In the genomic region with DNA sequence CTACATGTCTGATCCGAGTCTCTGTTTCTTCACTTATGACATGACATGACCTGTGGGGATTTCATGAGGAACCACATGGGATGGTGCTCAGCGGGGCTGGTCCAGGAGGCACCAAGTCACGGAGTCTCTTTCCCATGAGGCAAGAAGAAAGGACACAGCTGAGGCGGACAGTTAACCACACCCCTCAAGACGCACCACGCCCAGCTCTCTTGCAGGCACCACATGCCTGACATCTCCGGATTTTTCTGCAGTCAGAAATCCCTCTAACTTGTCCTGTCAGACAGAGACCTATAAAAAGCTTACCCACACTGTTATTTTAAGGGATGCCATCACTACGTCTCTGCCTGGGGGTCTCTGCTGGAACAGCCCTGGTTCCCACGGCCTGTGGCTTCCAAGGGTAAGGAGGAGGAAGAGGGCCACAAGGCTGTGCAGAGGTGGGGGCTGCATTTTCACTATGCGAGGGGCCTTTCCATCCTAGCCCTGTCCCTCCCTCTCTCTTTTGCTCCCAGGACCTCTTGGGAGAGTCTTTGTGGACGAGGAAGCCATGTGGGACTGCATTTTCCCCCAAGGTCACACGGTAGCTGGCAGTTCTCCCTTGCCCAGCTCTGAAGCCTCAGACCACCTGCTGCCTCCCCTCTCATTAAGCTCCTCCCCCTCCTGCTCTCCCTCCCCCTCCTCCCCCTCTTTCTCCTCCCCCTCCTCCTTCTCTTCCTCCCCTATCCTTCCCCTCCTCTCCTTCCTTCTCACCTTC, we compare ENCODE assay signal across 9 mouse cellular contexts.
DNase-seq lines count a peak whose midpoint lies in the region; ATAC-seq and TF ChIP-seq lines count a peak whose summit lies in the region.
"Had no signal": no experiment of that assay in that cellular context is flagged by ENCODE, and none has a peak within 500 bp of the region (broad histone marks: within the 10 kb centered on the region; RNA-seq: fewer than 3 reads in every experiment).

No protein-coding gene starts in this region.

- ATAC-seq in lung, embryonic 14.5 days (ENCODE audit: insufficient read depth) = peak; percentile 12; the same call in 1 of the 2 replicates
- ATAC-seq in embryonic facial prominence, embryonic 15.5 days (ENCODE audit: insufficient number of reproducible peaks, low FRiP score, low TSS enrichment, low read depth) = peak; percentile 67; the same call in 1 of the 2 replicates
- ATAC-seq in hindbrain, embryonic 16.5 days = no peak
- no peak for ATAC-seq in stomach, embryonic 14.5 days (ENCODE audit: insufficient number of reproducible peaks, insufficient read depth, low FRiP score, low read depth)

- 14% methylated on average over 12 of the region's 12 CpGs for WGBS in lung, embryonic 14.5 days
- WGBS in lung, adult 2 months = 23% methylated on average over 12 of the region's 12 CpGs
- 10% methylated on average over 12 of the region's 12 CpGs for WGBS in embryonic facial prominence, embryonic 15.5 days
- 16% methylated on average over 12 of the region's 12 CpGs for WGBS in hindbrain, embryonic 16.5 days
- 12% methylated on average over 12 of the region's 12 CpGs for WGBS in stomach, embryonic 14.5 days

- no peak for TF ChIP-seq POLR2A in lung, adult 2 months (IDR thresholded peaks at IDR 0.05; ENCODE audit: borderline replicate concordance, extremely low read depth, low read depth, low read length)

- peak; percentile 68 for DNase-seq in lung, embryonic 14.5 days
- DNase-seq in lung, adult 2 months = no peak
- DNase-seq in layer of hippocampus, adult 8-10 months (ENCODE audit: low spot score in 2 of 2) = no peak
- DNase-seq in B cell, adult 2 months = no peak
- no peak for DNase-seq in cerebellum, adult 18-20 months

- peak overlapping the region; percentile 68 for H3K27ac ChIP-seq in lung, embryonic 14.5 days (ENCODE audit: low read depth)
- peak overlapping the region; percentile 73 for H3K27ac ChIP-seq in embryonic facial prominence, embryonic 15.5 days (replicated peaks)
- H3K27ac ChIP-seq in hindbrain, embryonic 16.5 days (ENCODE audit: low read depth, low read length) = no peak overlapping the region
- H3K27ac ChIP-seq in stomach, embryonic 14.5 days (ENCODE audit: low read length) = peak overlapping the region; percentile 91
- H3K27ac ChIP-seq: liver, embryonic 14.5 days had no signal

- no peak overlapping the region for H3K4me2 ChIP-seq in lung, embryonic 14.5 days
- H3K4me2 ChIP-seq in embryonic facial prominence, embryonic 15.5 days (replicated peaks) = 0 out of 2 replicates have a peak overlapping the region, but pooled peaks have one; percentile 1
- no peak overlapping the region for H3K4me2 ChIP-seq in hindbrain, embryonic 16.5 days (ENCODE audit: low read length)
- H3K4me2 ChIP-seq in stomach, embryonic 14.5 days (replicated peaks; ENCODE audit: low read depth, low read length) = 0 out of 2 replicates have a peak overlapping the region, but pooled peaks have one; percentile 10

- peaks cover 32% of the 10 kb centered on the region for H3K4me1 ChIP-seq in lung, embryonic 14.5 days (ENCODE audit: insufficient read depth)
- H3K4me1 ChIP-seq in lung, adult 2 months (ENCODE audit: control insufficient read depth, insufficient read depth, low read length) = 0 out of 2 replicates have a peak, but pooled peaks cover 2% of the 10 kb centered on the region
- H3K4me1 ChIP-seq in embryonic facial prominence, embryonic 15.5 days = peaks cover 53% of the 10 kb centered on the region
- peaks cover 42% of the 10 kb centered on the region for H3K4me1 ChIP-seq in hindbrain, embryonic 16.5 days (ENCODE audit: control insufficient read depth, insufficient read depth, low read depth, low read length)
- H3K4me1 ChIP-seq in stomach, embryonic 14.5 days (ENCODE audit: control insufficient read depth, insufficient read depth, low read length) = peaks cover 55% of the 10 kb centered on the region

- no peak overlapping the region for H3K4me3 ChIP-seq in lung, embryonic 14.5 days (ENCODE audit: low read depth, low read length)
- H3K4me3 ChIP-seq in lung, adult 2 months (replicated peaks; ENCODE audit: extremely low read depth, low read depth, low read length) = no peak overlapping the region
- no peak overlapping the region for H3K4me3 ChIP-seq in embryonic facial prominence, embryonic 15.5 days (replicated peaks)
- no peak overlapping the region for H3K4me3 ChIP-seq in hindbrain, embryonic 16.5 days (ENCODE audit: low read length)
- no peak overlapping the region for H3K4me3 ChIP-seq in stomach, embryonic 14.5 days (ENCODE audit: low read depth, low read length)

- TF ChIP-seq CTCF in lung, embryonic 14.5 days (IDR thresholded peaks at IDR 0.05; ENCODE audit: low read depth) = no peak
- TF ChIP-seq CTCF in lung, adult 2 months (IDR thresholded peaks at IDR 0.05; ENCODE audit: insufficient read depth, low read length) = no peak

- no peak overlapping the region; the same call in 1 of the 2 replicates for H3K9ac ChIP-seq in lung, embryonic 14.5 days
- H3K9ac ChIP-seq in embryonic facial prominence, embryonic 15.5 days = no peak overlapping the region
- H3K9ac ChIP-seq in hindbrain, embryonic 16.5 days (ENCODE audit: low read depth, low read length) = 0 out of 2 replicates have a peak overlapping the region, but pooled peaks have one; percentile 9
- H3K9ac ChIP-seq in stomach, embryonic 14.5 days (replicated peaks; ENCODE audit: low read depth, low read length) = no peak overlapping the region
- H3K9ac ChIP-seq: liver, embryonic 14.5 days had no signal

- no peaks in the 10 kb centered on the region for H3K9me3 ChIP-seq in lung, embryonic 14.5 days (ENCODE audit: low read depth, low read length)
- no peaks in the 10 kb centered on the region for H3K9me3 ChIP-seq in embryonic facial prominence, embryonic 15.5 days (replicated peaks)
- no peaks in the 10 kb centered on the region for H3K9me3 ChIP-seq in hindbrain, embryonic 16.5 days (ENCODE audit: control insufficient read depth, low read length)
- H3K9me3 ChIP-seq in stomach, embryonic 14.5 days (ENCODE audit: control insufficient read depth, low read depth, low read length) = no peaks in the 10 kb centered on the region

- H3K36me3 ChIP-seq in lung, embryonic 14.5 days (ENCODE audit: insufficient read depth) = no peaks in the 10 kb centered on the region
- no peaks in the 10 kb centered on the region for H3K36me3 ChIP-seq in embryonic facial prominence, embryonic 15.5 days
- no peaks in the 10 kb centered on the region for H3K36me3 ChIP-seq in hindbrain, embryonic 16.5 days (ENCODE audit: control insufficient read depth, insufficient read depth, low read length)
- no peaks in the 10 kb centered on the region for H3K36me3 ChIP-seq in stomach, embryonic 14.5 days (ENCODE audit: control insufficient read depth, insufficient read depth, low read length)

- H3K27me3 ChIP-seq in lung, embryonic 14.5 days (ENCODE audit: insufficient read depth, low read length) = no peaks in the 10 kb centered on the region
- H3K27me3 ChIP-seq in embryonic facial prominence, embryonic 15.5 days = 0 out of 2 replicates have a peak, but pooled peaks cover 3% of the 10 kb centered on the region
- no peaks in the 10 kb centered on the region for H3K27me3 ChIP-seq in hindbrain, embryonic 16.5 days (replicated peaks; ENCODE audit: control insufficient read depth, insufficient read depth, low read length)
- H3K27me3 ChIP-seq in stomach, embryonic 14.5 days (ENCODE audit: control insufficient read depth, insufficient read depth, low read length) = no peaks in the 10 kb centered on the region

Comparison
In these comparisons a context has a peak if more than half of its experiments do, and no peak if none do; other contexts are left out.
1. ATAC-seq: peak in lung, embryonic 14.5 days (single experiment) and embryonic facial prominence, embryonic 15.5 days (single experiment); none in hindbrain, embryonic 16.5 days (single experiment) and stomach, embryonic 14.5 days (single experiment).
2. H3K4me2 ChIP-seq: peak in embryonic facial prominence, embryonic 15.5 days (single experiment) and stomach, embryonic 14.5 days (single experiment); none in lung, embryonic 14.5 days (single experiment) and hindbrain, embryonic 16.5 days (single experiment).